Mouse (Mus musculus) cerebellum, adult (tissue): Measurements from ENCODE around the gene Tmem50b.

ENCODE experiments used
- ATAC-seq: cut with Nextera tagmentation; 2 replicates; pipeline ENCODE4 v1.9.2; 2017; ENCODE audit warnings: mild to moderate bottlenecking, moderate library complexity, mixed read lengths; ENCODE audit not compliant: insufficient number of reproducible peaks, low FRiP score, low TSS enrichment

Gene Tmem50b

GRCm38 (mm10) chr16:91611248-91611647 is 13.6 kb upstream of the Tmem50b start:
- no peak for ATAC-seq

- ATAC-seq = no peak
Measured at GRCm38 (mm10) chr16:91609501-91610245, 12.1 kb upstream of the Tmem50b start.

- no peak for ATAC-seq
Measured at GRCm38 (mm10) chr16:91606958-91607357, 9.4 kb upstream of the Tmem50b start.

GRCm38 (mm10) chr16:91605156-91605555 is 7.6 kb upstream of the Tmem50b start:
- ATAC-seq = no peak

GRCm38 (mm10) chr16:91601693-91602092 is 4.1 kb upstream of the Tmem50b start:
- ATAC-seq = no peak

GRCm38 (mm10) chr16:91601081-91601480 is 3.5 kb upstream of the Tmem50b start:
- no peak for ATAC-seq

GRCm38 (mm10) chr16:91599242-91599641 is 1.6 kb upstream of the Tmem50b start:
- ATAC-seq = no peak

- ATAC-seq = peak; percentile 37; the same call in 1 of the 2 replicates
Measured at GRCm38 (mm10) chr16:91596779-91597671, 575 bp downstream of the Tmem50b start.

- ATAC-seq = no peak
Measured at GRCm38 (mm10) chr16:91596397-91596778, 1.2 kb downstream of the Tmem50b start.

- ATAC-seq = peak; percentile 39; the same call in 1 of the 2 replicates
Measured at GRCm38 (mm10) chr16:91595076-91595475, 2.5 kb downstream of the Tmem50b start.

- ATAC-seq = no peak
Measured at GRCm38 (mm10) chr16:91593262-91593661, 4.3 kb downstream of the Tmem50b start.

- ATAC-seq = no peak
Measured at GRCm38 (mm10) chr16:91592162-91592561, 5.4 kb downstream of the Tmem50b start.

GRCm38 (mm10) chr16:91588703-91589102 is 8.9 kb downstream of the Tmem50b start:
- no peak for ATAC-seq

- no peak for ATAC-seq
Measured at GRCm38 (mm10) chr16:91587730-91588453, 9.7 kb downstream of the Tmem50b start.

GRCm38 (mm10) chr16:91586244-91586643 is 11.4 kb downstream of the Tmem50b start:
- ATAC-seq = no peak

GRCm38 (mm10) chr16:91585617-91586016 is 12.0 kb downstream of the Tmem50b start:
- no peak for ATAC-seq

GRCm38 (mm10) chr16:91582307-91582706 is 15.3 kb downstream of the Tmem50b start:
- ATAC-seq = no peak

GRCm38 (mm10) chr16:91578980-91579720 is 18.4 kb downstream of the Tmem50b start:
- no peak for ATAC-seq

GRCm38 (mm10) chr16:91575151-91575550 is 22.4 kb downstream of the Tmem50b start:
- no peak for ATAC-seq

GRCm38 (mm10) chr16:91571105-91571504 is 26.5 kb downstream of the Tmem50b start:
- ATAC-seq = no peak
